Comparison of ENCODE assay signal across 1 mouse cellular context in the genomic region with DNA sequence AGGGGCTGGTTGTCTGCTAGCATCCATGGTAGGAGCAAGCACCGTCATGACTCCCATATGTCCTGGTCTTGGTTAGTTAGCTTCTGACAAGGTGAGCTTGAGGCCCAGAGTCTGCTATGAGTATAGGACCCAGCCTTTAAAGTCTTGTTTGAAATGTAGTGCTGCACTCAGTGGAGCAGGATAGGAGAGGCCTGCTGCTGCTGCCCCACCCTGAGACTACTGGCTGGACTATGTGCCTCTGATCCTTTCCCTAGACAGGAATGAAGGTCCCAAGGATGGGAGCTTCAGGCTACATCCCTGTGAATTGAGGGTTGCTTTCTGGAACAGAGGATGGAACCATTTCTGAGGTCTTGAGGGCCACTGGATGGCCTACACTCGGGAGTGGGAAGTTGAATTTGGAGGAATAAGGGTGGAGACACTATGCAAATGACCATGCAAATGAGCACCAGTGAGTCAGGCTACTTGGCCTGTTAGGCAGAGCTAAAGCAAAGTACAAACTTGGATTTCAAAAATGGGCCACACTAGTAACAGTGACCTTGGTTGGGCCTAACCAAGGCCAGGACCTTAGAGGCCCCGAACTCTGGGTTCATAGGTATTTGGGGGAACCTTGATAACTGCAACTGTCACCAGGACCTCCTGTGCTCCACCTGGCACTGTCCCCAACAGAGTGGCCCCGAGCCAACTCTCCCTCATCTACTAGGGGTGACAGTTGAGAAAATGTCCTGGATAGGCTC.
TF ChIP-seq lines count a peak whose summit lies in the region.

No protein-coding gene starts in this region.

TF ChIP-seq in CH12.LX, 34 proteins besides CTCF, POLR2A, EP300 and RAD21 (continued from another document):
- TF ChIP-seq USF1 (IDR thresholded peaks at IDR 0.05; ENCODE audit: low read depth, low read length), result no peak
- TF ChIP-seq ETS1 (conservative IDR thresholded peaks at IDR 0.05; ENCODE audit: low read depth, low read length), result peak; percentile 25
- no peak for TF ChIP-seq SMC3 (IDR thresholded peaks at IDR 0.05; ENCODE audit: low read depth, low read length)
- no peak for TF ChIP-seq USF2 (conservative IDR thresholded peaks at IDR 0.05; ENCODE audit: low read depth, low read length)
- peak; percentile 4; the same call in 1 of the 2 replicates for TF ChIP-seq MAZ (IDR thresholded peaks at IDR 0.05; ENCODE audit: low read depth, low read length)
TF ChIP-seq in CH12.LX: peak in this region for 9.
